Mouse (Mus musculus) lung, embryonic 14.5 days (tissue): ENCODE data around the gene Eme1. TPM values are rescaled to one million over a fixed set of nuclear protein-coding genes. Genes with fewer than 3 reads are reported as not detected.

Experiments
- ATAC-seq: fragments of 200-750 bp; cut with Nextera tagmentation; 2 replicates; pipeline ENCODE4 v1.8.0; 2017; ENCODE audit warnings: mild to moderate bottlenecking, moderate TSS enrichment, moderate library complexity; ENCODE audit not compliant: insufficient read depth
- DNase-seq: peaks from one replicate; pipeline ENCODE4 v3.0.0-alpha.2; 2015
- H3K27ac ChIP-seq: fragments of 300-500 bp; sonication (generic); 2 replicates; pipeline ENCODE4 v1.5.1; 2014; ENCODE audit warnings: low read depth, mild to moderate bottlenecking, moderate library complexity
- H3K27me3 ChIP-seq: fragments of 300-500 bp; sonication (generic); 2 replicates; pipeline ENCODE4 v1.6.1; 2014; ENCODE audit warnings: low read length, control low read depth; ENCODE audit not compliant: insufficient read depth
- H3K36me3 ChIP-seq: fragments of 300-500 bp; sonication (generic); 2 replicates; pipeline ENCODE4 v1.6.1; 2014; ENCODE audit warnings: control low read depth; ENCODE audit not compliant: insufficient read depth
- H3K4me1 ChIP-seq: fragments of 300-500 bp; sonication (generic); 2 replicates; pipeline ENCODE4 v1.6.1; 2014; ENCODE audit warnings: antibody characterized with exemption, control low read depth; ENCODE audit not compliant: insufficient read depth
- H3K4me2 ChIP-seq: fragments of 300-500 bp; sonication (generic); 2 replicates; pipeline ENCODE4 v1.6.1; 2014; ENCODE audit warnings: mild to moderate bottlenecking
- H3K4me3 ChIP-seq: fragments of 300-500 bp; sonication (generic); 2 replicates; pipeline ENCODE4 v1.5.1; 2014; ENCODE audit warnings: low read depth, low read length
- H3K9ac ChIP-seq: fragments of 300-500 bp; sonication (generic); 2 replicates; pipeline ENCODE4 v1.6.1; 2014
- H3K9me3 ChIP-seq: fragments of 300-500 bp; sonication (generic); 2 replicates; pipeline ENCODE4 v1.6.1; 2016; ENCODE audit warnings: low read depth, low read length, control low read depth
- CTCF ChIP-seq: IDR thresholded peaks from 2 replicates; pipeline ENCODE4 v1.5.1; 2016; ENCODE audit warnings: antibody characterized with exemption, low read depth
- WGBS: fragments of 180-500 bp; shearing (Covaris S2); extraction: QIAGEN DNeasy Blood & Tissue Kit; methylation state at CpG from one replicate; pipeline ENCODE4 v1.1.7; 2014; 5-methylcytosine and 5-hydroxymethylcytosine counted together
- polyA plus RNA-seq: library from polyadenylated mRNA; unstranded; fragments of >200 nt; fragmentation: Nextera tagmentation; extraction: Ambion mirVana; gene quantifications from 2 replicates; pipeline ENCODE4 v1.2.1, GENCODE M21; 2014

Eme1 gene
- 30.0 and 35.4 TPM in 2 replicates for polyA plus RNA-seq

- WGBS, result under 1% methylated on average over 32 of the region's 32 CpGs
Measured at GRCm38 (mm10) chr11:94653663-94654436, at the start of gene Eme1, which contains the start of gene Mrpl27. TSS of gene Eme1 (minus strand) at chr11:94653964. TSS of gene Mrpl27 (plus strand) at chr11:94653767.

GRCm38 (mm10) chr11:94702216-94702610, 48.4 kb upstream of the Eme1 start:
- Histone ChIP-seq H3K27me3 (0 out of 2 replicates have a peak, but pooled peaks cover 4% of the 10 kb centered on the region), H3K4me1 (peaks cover 3% of the 10 kb centered on the region; the same call in 1 of the 2 replicates), H3K9me3 (no peaks in the 10 kb centered on the region), H3K4me3 (no peak overlapping the region), H3K9ac (0 out of 2 replicates have a peak overlapping the region, but pooled peaks have one; percentile 13), H3K27ac (peak overlapping the region; percentile 21; the same call in 1 of the 2 replicates), H3K36me3 (no peaks in the 10 kb centered on the region), H3K4me2 (peak overlapping the region; percentile 50)
- ATAC-seq (no peak), DNase-seq (no peak)
- TF ChIP-seq CTCF, result no peak
- 15% methylated on average over 3 of the region's 3 CpGs for WGBS

More at GRCm38 (mm10) chr11:94653663-94654436, at the start of gene Eme1, which contains the start of gene Mrpl27:
- peaks cover 37% of the 10 kb centered on the region for H3K36me3 ChIP-seq
- H3K27me3 ChIP-seq, result no peaks in the 10 kb centered on the region
- H3K4me1 ChIP-seq, result peaks cover 4% of the 10 kb centered on the region; the same call in 1 of the 2 replicates
- H3K9me3 ChIP-seq, result no peaks in the 10 kb centered on the region
- H3K27ac ChIP-seq, result peak within 1 kb of the TSS; percentile 89
- TF ChIP-seq CTCF, result no peak
- peak within 1 kb of the TSS; percentile 59 for H3K9ac ChIP-seq
- ATAC-seq, result peak; percentile 88
- DNase-seq, result peak; percentile 87
- H3K4me2 ChIP-seq, result peak within 1 kb of the TSS; percentile 66
- H3K4me3 ChIP-seq, result peak within 1 kb of the TSS; percentile 67

GRCm38 (mm10) chr11:94701401-94702215, 47.8 kb upstream of the Eme1 start:
- ATAC-seq, result no peak
- Histone ChIP-seq H3K4me2 (peak overlapping the region; percentile 50), H3K4me1 (peaks cover 3% of the 10 kb centered on the region; the same call in 1 of the 2 replicates), H3K9ac (0 out of 2 replicates have a peak overlapping the region, but pooled peaks have one; percentile 13), H3K36me3 (no peaks in the 10 kb centered on the region), H3K4me3 (no peak overlapping the region), H3K27ac (peak overlapping the region; percentile 21; the same call in 1 of the 2 replicates), H3K9me3 (no peaks in the 10 kb centered on the region), H3K27me3 (0 out of 2 replicates have a peak, but pooled peaks cover 4% of the 10 kb centered on the region)
- 25% methylated on average over 27 of the region's 27 CpGs for WGBS
- TF ChIP-seq CTCF, result no peak
- DNase-seq, result peak; percentile 65

- no peaks in the 10 kb centered on the region for H3K9me3 ChIP-seq
- H3K36me3 ChIP-seq, result no peaks in the 10 kb centered on the region
- no peak overlapping the region for H3K4me2 ChIP-seq
- ATAC-seq (no peak), DNase-seq (no peak)
- H3K27ac ChIP-seq, result no peak overlapping the region
- 0 out of 2 replicates have a peak, but pooled peaks cover 4% of the 10 kb centered on the region for H3K27me3 ChIP-seq
- H3K9ac ChIP-seq, result no peak overlapping the region
- TF ChIP-seq CTCF, result no peak
- peaks cover 3% of the 10 kb centered on the region; the same call in 1 of the 2 replicates for H3K4me1 ChIP-seq
- H3K4me3 ChIP-seq, result no peak overlapping the region
- 96% methylated on average over 3 of the region's 3 CpGs for WGBS
Measured at GRCm38 (mm10) chr11:94699399-94699798, 45.6 kb upstream of the Eme1 start.

- WGBS, result 43% methylated on average over 13 of the region's 13 CpGs
- Histone ChIP-seq H3K4me1 (peaks cover 3% of the 10 kb centered on the region; the same call in 1 of the 2 replicates), H3K36me3 (no peaks in the 10 kb centered on the region), H3K9me3 (no peaks in the 10 kb centered on the region), H3K27me3 (0 out of 2 replicates have a peak, but pooled peaks cover 4% of the 10 kb centered on the region), H3K9ac (no peak overlapping the region), H3K4me3 (no peak overlapping the region), H3K27ac (no peak overlapping the region), H3K4me2 (no peak overlapping the region)
- no peak for DNase-seq
- ATAC-seq, result 0 out of 2 replicates have a peak, but pooled peaks have one; percentile 28
- no peak for TF ChIP-seq CTCF
Measured at GRCm38 (mm10) chr11:94697703-94698464, 44.1 kb upstream of the Eme1 start.

- Histone ChIP-seq H3K27ac (no peak overlapping the region), H3K9ac (no peak overlapping the region), H3K36me3 (no peaks in the 10 kb centered on the region), H3K27me3 (0 out of 2 replicates have a peak, but pooled peaks cover 4% of the 10 kb centered on the region), H3K4me3 (no peak overlapping the region), H3K4me2 (no peak overlapping the region), H3K4me1 (peaks cover 2% of the 10 kb centered on the region; the same call in 1 of the 2 replicates), H3K9me3 (no peaks in the 10 kb centered on the region)
- TF ChIP-seq CTCF, result peak; percentile 33; the same call in 1 of the 2 replicates
- DNase-seq, result no peak
- WGBS, result 91% methylated on average over 2 of the region's 2 CpGs
- no peak for ATAC-seq
Measured at GRCm38 (mm10) chr11:94697140-94697539, 43.4 kb upstream of the Eme1 start.
